27 mouse cellular contexts compared by ENCODE assay signal in genomic region chr16:22027474-22027873, GRCm38 (mm10). TPM values are rescaled to one million over a fixed set of nuclear protein-coding genes. Genes with fewer than 3 reads are reported as not detected.
"Had no signal": no experiment of that assay in that cellular context is flagged by ENCODE, and none has a peak within 500 bp of the region (broad histone marks: within the 10 kb centered on the region; RNA-seq: fewer than 3 reads in every experiment).

No protein-coding gene starts in this region.

- H3K4me2 ChIP-seq: heart, embryonic 12.5 days; hindbrain, embryonic 12.5 days; hindbrain, embryonic 14.5 days; limb, embryonic 12.5 days; liver, embryonic 11.5 days; liver, embryonic 13.5 days had no signal

- H3K27me3 ChIP-seq: heart, embryonic 12.5 days; hindbrain, embryonic 12.5 days; limb, embryonic 12.5 days; liver, embryonic 13.5 days had no signal

- H3K9ac ChIP-seq: heart, embryonic 12.5 days; hindbrain, embryonic 12.5 days; hindbrain, embryonic 14.5 days; limb, embryonic 12.5 days; liver, embryonic 13.5 days had no signal

- H3K27ac ChIP-seq: gastrocnemius, adult 2 months; heart, adult 2 months; heart, embryonic 10.5 days; hindbrain, embryonic 10.5 days; hindbrain, embryonic 12.5 days; hindbrain, embryonic 14.5 days; layer of hippocampus, adult 2 months; left cerebral cortex, adult 2 months; limb, embryonic 10.5 days; limb, embryonic 12.5 days; liver, embryonic 13.5 days had no signal

- H3K4me3 ChIP-seq: gastrocnemius, adult 2 months; heart, adult 2 months; heart, embryonic 10.5 days; heart, embryonic 12.5 days; hindbrain, embryonic 10.5 days; hindbrain, embryonic 12.5 days; layer of hippocampus, adult 2 months; left cerebral cortex, adult 2 months; limb, embryonic 10.5 days; limb, embryonic 12.5 days; liver, embryonic 13.5 days had no signal

- H3K9me3 ChIP-seq: heart, embryonic 10.5 days; heart, embryonic 12.5 days; hindbrain, embryonic 10.5 days; hindbrain, embryonic 12.5 days; limb, embryonic 10.5 days; limb, embryonic 12.5 days; liver, embryonic 13.5 days had no signal

- DNase-seq: gastrocnemius, adult 2 months; gastrocnemius, postnatal 10 days; gastrocnemius, postnatal 25 days; heart, adult 2 months; heart, postnatal 10 days; heart, postnatal 4 days; kidney, adult 11 months; kidney, adult 2 months; kidney, postnatal 10 days; kidney, postnatal 25 days; kidney, postnatal 4 days; liver; liver, embryonic 13.5 days had no signal

- ATAC-seq: hindbrain, embryonic 16.5 days; inflammation-experienced regulatory T-cells, adult 6 months had no signal

- H3K4me1 ChIP-seq: heart, embryonic 10.5 days; heart, embryonic 12.5 days; hindbrain, embryonic 10.5 days; hindbrain, embryonic 12.5 days; limb, embryonic 10.5 days; limb, embryonic 12.5 days; liver, embryonic 13.5 days had no signal

RNA-seq across cellular contexts. Expression of gene Liph, which starts 32.0 kb away (rescaled TPM):
- total RNA-seq: gastrocnemius, adult 2 months; gastrocnemius, postnatal 25 days; granulocyte monocyte progenitor cell, adult 5-6 weeks; heart, adult 2 months; heart, postnatal 25 days had no signal
